Mouse (Mus musculus) lung, embryonic 14.5 days (tissue): ENCODE measurements at regions not wholly inside any gene's neighbourhood (a gene's known extent, or its start where the extent isn't known, plus 50 kb on each side); places are given as distances from the start of the nearest gene placed in this dataset.

Experiments
- ATAC-seq: fragments of 200-750 bp; cut with Nextera tagmentation; 2 replicates; pipeline ENCODE4 v1.8.0; 2017; ENCODE audit warnings: mild to moderate bottlenecking, moderate TSS enrichment, moderate library complexity; ENCODE audit not compliant: insufficient read depth
- DNase-seq: peaks from one replicate; pipeline ENCODE4 v3.0.0-alpha.2; 2015
- H3K27ac ChIP-seq: fragments of 300-500 bp; sonication (generic); 2 replicates; pipeline ENCODE4 v1.5.1; 2014; ENCODE audit warnings: low read depth, mild to moderate bottlenecking, moderate library complexity
- H3K27me3 ChIP-seq: fragments of 300-500 bp; sonication (generic); 2 replicates; pipeline ENCODE4 v1.6.1; 2014; ENCODE audit warnings: low read length, control low read depth; ENCODE audit not compliant: insufficient read depth
- H3K36me3 ChIP-seq: fragments of 300-500 bp; sonication (generic); 2 replicates; pipeline ENCODE4 v1.6.1; 2014; ENCODE audit warnings: control low read depth; ENCODE audit not compliant: insufficient read depth
- H3K4me1 ChIP-seq: fragments of 300-500 bp; sonication (generic); 2 replicates; pipeline ENCODE4 v1.6.1; 2014; ENCODE audit warnings: antibody characterized with exemption, control low read depth; ENCODE audit not compliant: insufficient read depth
- H3K4me2 ChIP-seq: fragments of 300-500 bp; sonication (generic); 2 replicates; pipeline ENCODE4 v1.6.1; 2014; ENCODE audit warnings: mild to moderate bottlenecking
- H3K4me3 ChIP-seq: fragments of 300-500 bp; sonication (generic); 2 replicates; pipeline ENCODE4 v1.5.1; 2014; ENCODE audit warnings: low read depth, low read length
- H3K9ac ChIP-seq: fragments of 300-500 bp; sonication (generic); 2 replicates; pipeline ENCODE4 v1.6.1; 2014
- H3K9me3 ChIP-seq: fragments of 300-500 bp; sonication (generic); 2 replicates; pipeline ENCODE4 v1.6.1; 2016; ENCODE audit warnings: low read depth, low read length, control low read depth
- CTCF ChIP-seq: IDR thresholded peaks from 2 replicates; pipeline ENCODE4 v1.5.1; 2016; ENCODE audit warnings: antibody characterized with exemption, low read depth
- WGBS: fragments of 180-500 bp; shearing (Covaris S2); extraction: QIAGEN DNeasy Blood & Tissue Kit; methylation state at CpG from one replicate; pipeline ENCODE4 v1.1.7; 2014; 5-methylcytosine and 5-hydroxymethylcytosine counted together

- 0 out of 2 replicates have a peak, but pooled peaks cover 2% of the 10 kb centered on the region for H3K4me1 ChIP-seq
- no peaks in the 10 kb centered on the region for H3K36me3 ChIP-seq
- H3K9ac ChIP-seq = no peak overlapping the region
- TF ChIP-seq CTCF = no peak
- H3K27me3 ChIP-seq = no peaks in the 10 kb centered on the region
- H3K27ac ChIP-seq = no peak overlapping the region
- no peak overlapping the region for H3K4me2 ChIP-seq
- 62% methylated on average over 5 of the region's 5 CpGs for WGBS
- H3K4me3 ChIP-seq = no peak overlapping the region
- ATAC-seq (no peak), DNase-seq (peak; percentile 9)
- H3K9me3 ChIP-seq = no peaks in the 10 kb centered on the region
These were observed 851.7 kb downstream of the Poteg start for GRCm38 (mm10) chr8:28298896-28299793.

- Histone ChIP-seq H3K9me3 (no peaks in the 10 kb centered on the region), H3K4me1 (no peaks in the 10 kb centered on the region), H3K27me3 (no peaks in the 10 kb centered on the region), H3K9ac (no peak overlapping the region), H3K4me3 (no peak overlapping the region), H3K4me2 (no peak overlapping the region), H3K36me3 (no peaks in the 10 kb centered on the region), H3K27ac (no peak overlapping the region)
- no peak for TF ChIP-seq CTCF
- ATAC-seq = no peak
- DNase-seq = no peak
- 40% methylated on average over 1 of the region's 1 CpGs for WGBS
These were observed 869.6 kb downstream of the Poteg start for GRCm38 (mm10) chr8:28317081-28317480.

GRCm38 (mm10) chr8:28333388-28333787 is 885.9 kb downstream of the Poteg start:
- ATAC-seq = no peak

GRCm38 (mm10) chr8:28337484-28337883 is 890.0 kb downstream of the Poteg start:
- no peak overlapping the region for H3K27ac ChIP-seq
- H3K4me3 ChIP-seq = no peak overlapping the region
- no peaks in the 10 kb centered on the region for H3K36me3 ChIP-seq
- H3K9me3 ChIP-seq = no peaks in the 10 kb centered on the region
- TF ChIP-seq CTCF = no peak
- DNase-seq (no peak), ATAC-seq (no peak)
- H3K4me1 ChIP-seq = no peaks in the 10 kb centered on the region
- H3K9ac ChIP-seq = no peak overlapping the region
- no peaks in the 10 kb centered on the region for H3K27me3 ChIP-seq
- 79% methylated on average over 4 of the region's 4 CpGs for WGBS
- no peak overlapping the region for H3K4me2 ChIP-seq

More at GRCm38 (mm10) chr8:28333388-28333787, 885.9 kb downstream of the Poteg start:
- H3K9me3 ChIP-seq = no peaks in the 10 kb centered on the region
- no peak overlapping the region for H3K4me2 ChIP-seq
- H3K4me1 ChIP-seq = no peaks in the 10 kb centered on the region
- DNase-seq = no peak
- no peak overlapping the region for H3K27ac ChIP-seq
- no peaks in the 10 kb centered on the region for H3K27me3 ChIP-seq
- no peaks in the 10 kb centered on the region for H3K36me3 ChIP-seq
- 82% methylated on average over 1 of the region's 1 CpGs for WGBS
- no peak overlapping the region for H3K9ac ChIP-seq
- no peak overlapping the region for H3K4me3 ChIP-seq
- TF ChIP-seq CTCF = no peak

GRCm38 (mm10) chr8:28341236-28341635 is 893.8 kb downstream of the Poteg start:
- Histone ChIP-seq H3K9ac (no peak overlapping the region), H3K4me1 (no peaks in the 10 kb centered on the region), H3K9me3 (no peaks in the 10 kb centered on the region), H3K27me3 (no peaks in the 10 kb centered on the region), H3K36me3 (no peaks in the 10 kb centered on the region), H3K4me2 (no peak overlapping the region), H3K27ac (no peak overlapping the region), H3K4me3 (no peak overlapping the region)
- WGBS = 83% methylated on average over 11 of the region's 11 CpGs
- ATAC-seq (no peak), DNase-seq (no peak)
- no peak for TF ChIP-seq CTCF

- no peak for TF ChIP-seq CTCF
- no peak overlapping the region for H3K4me2 ChIP-seq
These were observed 919.0 kb downstream of the Poteg start for GRCm38 (mm10) chr8:28366470-28366869.

GRCm38 (mm10) chr8:28367361-28367760 is 919.9 kb downstream of the Poteg start:
- TF ChIP-seq CTCF = no peak

More at GRCm38 (mm10) chr8:28366470-28366869, 919.0 kb downstream of the Poteg start:
- ATAC-seq (no peak), DNase-seq (no peak)
- Histone ChIP-seq H3K36me3 (no peaks in the 10 kb centered on the region), H3K9ac (no peak overlapping the region), H3K27me3 (no peaks in the 10 kb centered on the region), H3K4me1 (no peaks in the 10 kb centered on the region), H3K4me3 (no peak overlapping the region), H3K27ac (no peak overlapping the region), H3K9me3 (no peaks in the 10 kb centered on the region)

More at GRCm38 (mm10) chr8:28367361-28367760, 919.9 kb downstream of the Poteg start:
- Histone ChIP-seq H3K36me3 (no peaks in the 10 kb centered on the region), H3K4me1 (no peaks in the 10 kb centered on the region), H3K4me2 (no peak overlapping the region), H3K27me3 (no peaks in the 10 kb centered on the region), H3K27ac (no peak overlapping the region), H3K9me3 (no peaks in the 10 kb centered on the region), H3K9ac (no peak overlapping the region), H3K4me3 (no peak overlapping the region)
- WGBS = 65% methylated on average over 3 of the region's 3 CpGs
- ATAC-seq (no peak), DNase-seq (no peak)
